Mouse (Mus musculus) neutrophil, adult 65 days (primary cell): ENCODE results near the gene Gal3st3. TPM values are rescaled to one million over a fixed set of nuclear protein-coding genes. Genes with fewer than 3 reads are reported as not detected.

ENCODE experiments used
- total RNA-seq: library from RNA; stranded (reverse); gene quantifications from 2 replicates; pipeline ENCODE4 v1.2.4, GENCODE M21; 2023

Gal3st3 gene
- total RNA-seq: not detected in 2 replicates

GRCm38 (mm10) chr19:5297903-5298800, at the start of gene Gal3st3:
Gene Gal3st3, plus strand, starts transcription at chr19:5298331.

GRCm38 (mm10) chr19:5272801-5273733, 25.1 kb upstream of the Gal3st3 start, which contains the start of gene Pacs1:
Gene Pacs1, minus strand, starts transcription at chr19:5273119.

GRCm38 (mm10) chr19:5294972-5295735, 3.0 kb upstream of the Gal3st3 start, which contains the start of gene Sf3b2:
Gene Sf3b2, minus strand, starts transcription at chr19:5295455.

GRCm38 (mm10) chr19:5335441-5335840, 37.3 kb downstream of the Gal3st3 start, which contains the start of gene Catsper1:
Gene Catsper1, plus strand, starts transcription at chr19:5335741.

GRCm38 (mm10) chr19:5349502-5349873, 51.4 kb downstream of the Gal3st3 start, which contains the start of gene Cst6:
Gene Cst6, minus strand, starts transcription at chr19:5349574.

Other genes starting within 250 kb of the Gal3st3 start
- 1.6 and 3.1 TPM in 2 replicates for gene Rin1, start 247.8 kb upstream of the Gal3st3 start, total RNA-seq
- gene Cd248, start 230.3 kb upstream of the Gal3st3 start, total RNA-seq: not detected in 2 replicates
- 0.13 and 0.14 TPM in 2 replicates for gene Tmem151a, start 212.8 kb upstream of the Gal3st3 start, total RNA-seq
- 10.0 and 14.1 TPM in 2 replicates for gene Yif1a, start 209.8 kb upstream of the Gal3st3 start, total RNA-seq
- gene Cnih2, start 199.8 kb upstream of the Gal3st3 start, total RNA-seq: 0.93 and 1.0 TPM in 2 replicates
- 130 and 138 TPM in 2 replicates for gene Rab1b, start 191.3 kb upstream of the Gal3st3 start, total RNA-seq
- gene Klc2, start 179.8 kb upstream of the Gal3st3 start, total RNA-seq: 10.9 and 15.3 TPM in 2 replicates
- 101 and 135 TPM in 2 replicates for gene Pacs1, start 25.2 kb upstream of the Gal3st3 start, total RNA-seq
- gene Sf3b2, start 2.9 kb upstream of the Gal3st3 start, total RNA-seq: 206 and 260 TPM in 2 replicates
- not detected in 2 replicates for gene Catsper1, start 37.4 kb downstream of the Gal3st3 start, total RNA-seq
- not detected in 2 replicates for gene Cst6, start 51.2 kb downstream of the Gal3st3 start, total RNA-seq
- gene Eif1ad, start 68.4 kb downstream of the Gal3st3 start, total RNA-seq: 25.6 and 30.1 TPM in 2 replicates
- 53.8 TPM in 2 replicates for gene Banf1, start 68.8 kb downstream of the Gal3st3 start, total RNA-seq
- 131 and 134 TPM in 2 replicates for gene Sart1, start 90.4 kb downstream of the Gal3st3 start, total RNA-seq
- 0.95 TPM in 1 of 2 replicates, not detected in the other for gene Tsga10ip, start 104.2 kb downstream of the Gal3st3 start, total RNA-seq
- 102 and 116 TPM in 2 replicates for gene Drap1, start 126.6 kb downstream of the Gal3st3 start, total RNA-seq
- gene AI837181, start 126.8 kb downstream of the Gal3st3 start, total RNA-seq: 30.0 and 39.2 TPM in 2 replicates
- 73.4 and 88.0 TPM in 2 replicates for gene Fosl1, start 149.2 kb downstream of the Gal3st3 start, total RNA-seq
- gene Ccdc85b, start 159.6 kb downstream of the Gal3st3 start, total RNA-seq: 0.98 and 1.6 TPM in 2 replicates
- 48.7 and 54.0 TPM in 2 replicates for gene Fibp, start 162.3 kb downstream of the Gal3st3 start, total RNA-seq
- gene Ctsw, start 170.2 kb downstream of the Gal3st3 start, total RNA-seq: 0.51 TPM in 1 of 2 replicates, not detected in the other
- 0.79 TPM in 1 of 2 replicates, not detected in the other for gene Efemp2, start 175.6 kb downstream of the Gal3st3 start, total RNA-seq
- gene Mus81, start 190.1 kb downstream of the Gal3st3 start, total RNA-seq: 11.7 and 16.5 TPM in 2 replicates
- gene Cfl1, start 192.1 kb downstream of the Gal3st3 start, total RNA-seq: 1,517 and 1,622 TPM in 2 replicates
- not detected in 2 replicates for gene 1700020D05Rik, start 205.5 kb downstream of the Gal3st3 start, total RNA-seq
- gene Snx32, start 212.2 kb downstream of the Gal3st3 start, total RNA-seq: 1.5 and 2.2 TPM in 2 replicates